Mouse (Mus musculus): ENCODE measurements at regions not wholly inside any gene's neighbourhood (a gene's known extent, or its start where the extent isn't known, plus 50 kb on each side); places are given as distances from the start of the nearest gene placed in this dataset.

DNA sequence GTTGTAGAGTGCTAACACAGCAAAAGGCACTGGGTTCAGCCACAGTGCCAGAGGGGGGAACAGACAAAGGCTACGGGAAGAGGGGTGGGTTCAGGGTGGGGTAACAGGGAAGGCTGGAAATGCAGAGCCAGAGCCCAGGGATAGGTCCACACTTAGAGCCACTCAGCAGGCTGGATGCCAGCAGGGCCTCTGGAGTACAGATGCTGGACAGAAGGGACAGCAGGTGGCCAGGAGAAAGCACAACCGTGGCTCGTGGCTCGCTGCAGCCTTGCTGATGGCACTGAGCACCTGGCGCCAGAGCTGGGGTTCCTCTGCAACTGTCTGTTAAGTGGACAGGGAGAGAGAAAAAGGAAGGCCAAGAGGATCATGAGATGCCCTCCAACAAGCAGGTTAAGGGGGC lies 174.2 kb downstream of the Mroh4 start:
- ATAC-seq (replicated peaks; ENCODE audit: poor library complexity, severe bottlenecking): no peak

DNA sequence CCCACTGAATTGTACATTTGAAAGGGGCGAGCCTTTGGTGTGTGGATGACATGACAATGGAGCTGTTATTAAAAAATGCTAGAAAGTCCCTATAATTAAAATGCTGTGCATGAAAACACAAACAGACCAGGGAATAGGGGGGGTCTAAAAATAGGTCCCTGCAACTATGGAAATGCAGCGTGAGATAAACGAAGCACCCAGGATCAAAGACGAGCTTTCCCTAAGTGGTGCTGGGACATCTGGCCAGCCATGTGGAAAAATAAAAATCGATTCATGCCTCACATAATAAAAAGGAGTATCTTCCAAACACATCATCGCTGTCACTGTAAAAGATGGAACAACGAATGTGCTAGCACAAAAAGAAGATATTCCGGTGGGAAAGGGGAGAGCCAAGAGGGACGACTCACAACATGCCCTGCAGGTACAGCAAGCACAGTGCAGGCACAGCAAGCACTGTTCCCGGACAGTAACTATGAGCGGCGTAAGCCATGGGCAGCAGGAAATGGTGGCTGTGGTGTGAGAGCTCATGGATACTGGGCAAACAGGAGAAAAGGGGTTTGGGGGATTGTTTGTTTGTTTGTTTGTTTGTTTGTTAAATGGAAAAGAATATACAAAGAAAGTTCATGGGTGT lies 176.7 kb downstream of the Mroh4 start:
- no peak for ATAC-seq (replicated peaks; ENCODE audit: poor library complexity, severe bottlenecking)

DNA sequence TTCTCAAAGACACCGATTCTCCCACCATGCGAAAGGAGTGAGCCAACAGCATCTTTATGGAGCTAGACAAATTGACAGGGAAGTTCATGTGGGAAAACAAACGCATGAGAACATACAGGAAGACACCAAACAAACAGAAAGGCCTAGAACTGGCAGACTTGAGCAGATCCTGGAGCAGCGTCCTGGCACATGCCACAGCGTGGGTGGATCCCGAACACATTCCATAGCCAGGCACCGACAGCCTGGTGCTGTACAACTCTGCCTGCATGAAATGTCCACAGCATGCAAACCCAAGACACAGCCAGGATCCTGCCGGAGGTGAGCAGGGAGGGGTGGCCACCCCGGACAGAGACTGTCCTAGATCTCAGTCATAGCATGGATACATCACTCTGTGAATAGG lies 177.2 kb downstream of the Mroh4 start:
- ATAC-seq (replicated peaks; ENCODE audit: poor library complexity, severe bottlenecking): no peak

DNA sequence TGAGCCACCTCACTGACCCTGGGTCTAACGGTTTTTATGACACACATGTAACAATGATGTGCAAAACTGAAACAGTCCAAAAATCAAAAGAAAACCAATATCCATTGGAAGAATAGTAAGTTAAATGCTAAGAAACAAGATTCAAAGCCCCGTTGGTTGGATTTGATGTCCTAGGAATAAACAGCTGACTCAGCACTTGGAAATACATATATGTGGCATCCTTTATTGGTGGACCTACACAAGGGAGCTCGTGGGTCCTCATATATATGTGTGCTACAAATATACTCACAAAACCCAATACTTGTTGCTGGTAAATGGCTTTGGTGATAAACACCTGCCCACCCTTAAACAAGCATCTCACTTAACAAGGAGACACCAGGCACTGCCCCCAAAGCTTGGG lies 178.2 kb downstream of the Mroh4 start:
- ATAC-seq (replicated peaks; ENCODE audit: poor library complexity, severe bottlenecking): no peak

- no peak for ATAC-seq (replicated peaks; ENCODE audit: poor library complexity, severe bottlenecking)
Measured at GRCm38 (mm10) chr15:74456675-74457040, 179.5 kb downstream of the Mroh4 start.

DNA sequence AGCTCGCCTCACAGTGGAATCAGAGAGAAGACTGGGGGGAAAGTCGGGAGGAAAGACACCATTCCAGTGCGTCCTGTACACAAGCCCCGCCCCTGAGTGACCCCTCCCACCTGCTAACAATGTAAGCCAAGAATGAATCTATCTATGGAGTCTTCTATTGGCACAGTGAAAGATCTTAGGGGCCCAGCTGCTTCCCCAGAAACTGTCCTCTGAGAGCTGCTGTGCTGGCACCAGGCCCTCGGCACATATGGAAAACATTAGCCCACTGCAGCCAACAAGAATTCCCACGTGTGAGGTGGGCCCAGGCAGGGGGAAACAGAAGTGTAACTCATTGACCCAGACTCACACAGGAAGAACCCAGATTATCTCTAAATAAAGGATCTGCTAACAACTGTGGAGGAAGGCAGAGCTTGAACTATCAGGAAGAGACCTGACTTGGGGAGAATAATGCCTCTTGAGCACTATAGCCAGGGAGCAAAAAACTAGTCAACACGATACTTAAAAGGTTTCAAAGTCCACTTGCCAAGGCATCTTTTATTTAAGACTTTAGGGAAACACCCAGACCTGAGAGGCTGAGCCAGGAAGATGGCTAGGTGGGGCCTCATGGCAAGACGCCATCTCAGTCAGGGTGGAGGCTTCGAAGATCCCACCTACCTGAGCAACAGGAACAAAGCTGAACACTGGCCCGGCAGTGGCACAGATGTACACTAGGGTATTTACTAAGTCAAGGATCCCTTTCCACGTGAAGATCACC lies 180.1 kb downstream of the Mroh4 start:
- ATAC-seq (replicated peaks; ENCODE audit: poor library complexity, severe bottlenecking): no peak

GRCm38 (mm10) chr15:74454543-74454942 lies 181.6 kb downstream of the Mroh4 start:
- no peak for ATAC-seq (replicated peaks; ENCODE audit: poor library complexity, severe bottlenecking)

DNA sequence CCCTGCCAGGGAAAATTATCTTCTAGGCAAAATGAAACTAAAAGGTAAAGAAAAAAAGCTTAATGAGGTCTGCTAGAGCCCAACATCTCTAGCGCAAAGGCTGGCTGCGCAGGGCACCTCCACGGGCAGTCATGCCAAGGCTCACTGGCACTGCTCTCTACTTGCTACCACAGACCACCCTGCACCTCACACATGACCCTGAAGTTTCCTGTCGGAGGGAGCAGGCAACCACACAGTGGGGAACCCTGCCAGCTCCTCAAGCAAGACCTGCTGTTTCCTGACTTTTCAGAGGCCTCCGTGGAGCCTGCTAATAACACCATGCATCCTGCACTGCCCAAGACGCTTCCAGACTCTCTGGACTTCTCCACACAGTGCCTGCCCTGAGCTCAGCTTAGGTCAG lies 182.3 kb downstream of the Mroh4 start:
- ATAC-seq (replicated peaks; ENCODE audit: poor library complexity, severe bottlenecking): no peak

DNA sequence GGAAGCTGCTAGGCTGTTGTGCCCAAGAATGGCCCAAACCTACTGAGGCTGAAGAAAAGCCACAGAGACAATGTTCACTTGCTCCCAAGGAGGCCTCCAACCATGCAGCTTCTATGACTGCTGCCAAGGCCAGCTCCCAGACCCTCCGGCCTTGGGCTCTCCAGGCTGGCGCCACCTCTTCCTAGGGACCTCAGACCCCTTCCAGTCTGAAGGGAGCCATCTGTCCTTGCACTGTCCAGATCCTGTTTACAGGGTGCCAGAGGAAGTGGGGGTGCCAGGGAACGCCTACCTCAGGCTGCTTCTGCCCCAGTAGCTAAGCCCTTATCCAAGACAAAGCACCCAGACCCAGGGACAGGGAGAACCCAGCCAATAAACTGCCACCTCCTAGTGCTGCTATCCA lies 183.7 kb downstream of the Mroh4 start:
- ATAC-seq (replicated peaks; ENCODE audit: poor library complexity, severe bottlenecking): no peak

- no peak for ATAC-seq (replicated peaks; ENCODE audit: poor library complexity, severe bottlenecking)
Measured at GRCm38 (mm10) chr15:74441889-74442288, 194.3 kb downstream of the Mroh4 start.

- ATAC-seq (replicated peaks; ENCODE audit: poor library complexity, severe bottlenecking): no peak
Measured at GRCm38 (mm10) chr15:74426989-74427388, 209.2 kb downstream of the Mroh4 start.

GRCm38 (mm10) chr15:74423001-74423400 lies 213.2 kb downstream of the Mroh4 start:
- ATAC-seq (replicated peaks; ENCODE audit: poor library complexity, severe bottlenecking): no peak

DNA sequence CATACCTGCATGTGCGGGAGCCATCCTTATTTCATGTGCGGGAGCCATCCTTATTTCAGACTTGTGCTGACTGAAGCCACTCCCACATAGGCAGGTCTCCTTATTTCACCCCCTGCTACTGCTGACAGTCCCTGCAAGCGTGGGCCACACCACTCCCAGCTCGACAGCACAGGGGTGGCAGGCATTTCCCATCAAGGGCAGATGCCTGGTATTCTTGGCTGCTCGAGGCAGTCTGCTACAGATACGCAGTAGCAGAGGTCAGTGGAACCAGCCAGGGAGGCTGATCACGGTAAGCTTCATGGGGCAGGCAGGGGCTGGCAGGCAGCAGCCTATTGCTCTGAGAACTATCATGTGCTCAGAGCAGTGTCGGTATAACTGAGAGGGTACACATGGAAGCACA lies 215.6 kb downstream of the Mroh4 start:
- no peak for ATAC-seq (replicated peaks; ENCODE audit: poor library complexity, severe bottlenecking)

DNA sequence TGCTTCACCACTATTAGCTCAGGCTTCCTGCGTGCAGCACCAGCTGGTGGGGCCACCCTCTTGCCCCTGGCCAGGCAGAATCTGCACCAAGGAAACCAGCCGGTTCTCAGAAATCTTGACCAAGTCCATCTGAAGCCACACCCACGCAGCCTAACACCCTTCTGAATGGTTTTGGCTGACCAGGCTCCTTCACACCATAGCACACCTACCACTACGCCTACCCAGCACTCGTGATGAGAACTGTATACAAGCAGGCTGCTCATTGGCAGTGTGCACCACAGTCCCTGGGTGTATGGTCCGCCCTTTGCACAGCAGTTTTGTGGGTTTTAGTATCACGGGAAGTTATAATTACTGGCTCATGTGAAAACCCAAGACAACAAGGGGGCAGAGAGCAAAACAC lies 217.5 kb downstream of the Mroh4 start:
- ATAC-seq (replicated peaks; ENCODE audit: poor library complexity, severe bottlenecking): no peak

GRCm38 (mm10) chr15:74413217-74413616 lies 222.9 kb downstream of the Mroh4 start:
- ATAC-seq (replicated peaks; ENCODE audit: poor library complexity, severe bottlenecking): no peak

DNA sequence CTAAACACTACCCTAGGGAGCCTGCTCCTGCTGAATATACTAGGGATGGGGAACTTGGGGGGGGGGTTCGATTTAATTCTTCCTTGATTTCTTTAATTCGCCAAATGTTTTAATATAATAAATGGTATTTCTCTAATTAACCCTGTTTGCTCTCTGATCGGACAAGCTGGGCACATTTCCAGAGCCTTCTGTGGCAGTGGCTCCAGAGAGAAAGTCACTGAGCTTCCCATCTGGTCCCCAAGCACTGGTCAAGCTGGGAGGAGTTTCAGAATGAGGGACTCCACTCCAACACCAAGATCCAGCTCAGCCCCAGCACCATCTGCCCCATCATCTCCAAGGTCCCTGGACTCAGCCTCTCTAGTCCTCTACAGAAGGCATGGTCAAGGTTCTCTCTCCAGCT lies 223.9 kb downstream of the Mroh4 start:
- no peak for ATAC-seq (replicated peaks; ENCODE audit: poor library complexity, severe bottlenecking)

- no peak for ATAC-seq (replicated peaks; ENCODE audit: poor library complexity, severe bottlenecking)
Measured at GRCm38 (mm10) chr15:74411097-74411496, 225.1 kb downstream of the Mroh4 start.

DNA sequence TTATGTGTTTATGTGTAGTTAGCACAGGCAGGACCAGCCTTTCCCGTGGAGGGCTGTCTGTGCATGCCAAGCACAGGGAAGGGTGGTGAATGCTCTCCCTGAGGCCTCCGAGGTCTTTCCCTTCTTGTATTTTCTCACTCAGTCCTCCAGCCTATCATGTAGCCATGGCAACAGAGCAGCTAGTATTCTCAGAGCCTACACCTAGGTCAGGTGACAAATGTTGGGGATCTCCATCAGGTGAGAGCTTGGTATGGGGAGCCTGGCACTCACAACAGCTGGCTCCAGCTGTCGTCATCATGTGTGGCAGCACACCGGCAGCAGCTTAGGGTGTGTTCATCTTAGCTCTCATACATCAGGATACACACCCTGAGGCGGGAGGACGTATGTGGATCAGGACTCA lies 231.3 kb downstream of the Mroh4 start:
- ATAC-seq (replicated peaks; ENCODE audit: poor library complexity, severe bottlenecking): no peak

DNA sequence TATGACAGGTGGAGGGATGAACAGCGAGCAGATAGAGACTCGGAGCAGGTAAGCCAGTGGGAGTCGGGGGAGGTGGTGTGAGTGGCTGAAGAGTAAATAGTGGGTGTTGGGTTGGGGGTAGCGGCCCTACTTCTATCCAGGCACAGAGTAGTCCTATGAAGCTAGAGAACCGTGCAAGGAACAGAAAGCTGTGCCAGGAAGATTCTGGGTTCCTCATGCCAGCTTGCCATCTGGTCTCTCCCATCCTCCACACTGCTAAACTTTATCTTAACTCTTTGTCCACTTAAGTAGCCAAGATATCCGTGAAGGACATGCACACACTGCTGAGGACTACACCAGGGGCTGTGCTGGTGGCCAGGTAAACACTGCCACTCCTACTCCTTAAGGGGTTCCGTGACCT lies 234.9 kb downstream of the Mroh4 start:
- ATAC-seq (replicated peaks; ENCODE audit: poor library complexity, severe bottlenecking): no peak

DNA sequence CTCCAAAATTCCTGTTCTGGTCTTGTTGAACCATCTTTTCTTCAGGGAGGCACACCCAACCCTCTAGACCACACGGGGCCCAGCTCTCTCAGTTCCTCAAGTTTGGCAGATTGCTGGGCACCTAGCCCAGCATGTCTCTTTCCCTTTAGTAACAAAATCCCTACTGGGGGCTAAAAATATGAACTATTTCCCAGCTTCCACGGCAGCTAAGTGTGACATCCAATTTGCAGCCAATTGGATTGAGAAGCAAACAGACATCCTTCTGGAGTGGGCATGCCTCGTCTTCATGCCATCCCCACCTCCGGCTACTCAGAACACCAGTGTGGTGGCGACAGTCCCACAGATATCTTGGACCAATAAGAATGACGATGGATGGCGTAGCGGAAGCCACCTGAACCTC lies 240.1 kb downstream of the Mroh4 start:
- no peak for ATAC-seq (replicated peaks; ENCODE audit: poor library complexity, severe bottlenecking)

DNA sequence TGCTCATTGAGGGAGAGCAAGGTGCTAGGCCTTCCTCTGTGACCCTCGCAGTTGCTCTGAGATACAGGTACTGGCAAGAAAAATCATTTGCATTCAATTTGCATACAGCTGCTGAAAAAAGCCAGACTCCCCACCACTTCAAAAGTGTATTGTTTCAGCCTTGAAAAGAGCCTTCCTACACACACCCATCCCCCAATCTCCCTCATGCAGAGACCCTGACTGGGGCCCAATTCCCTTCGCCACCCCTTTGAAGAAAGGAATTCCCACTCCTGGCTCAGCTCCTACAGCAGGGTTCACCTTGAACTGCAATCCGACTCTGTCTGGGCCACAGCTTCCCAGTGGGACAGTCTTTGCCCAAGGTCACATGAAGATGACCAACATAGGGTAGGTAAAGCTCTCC lies 248.6 kb downstream of the Mroh4 start:
- no peak for ATAC-seq (replicated peaks; ENCODE audit: poor library complexity, severe bottlenecking)

DNA sequence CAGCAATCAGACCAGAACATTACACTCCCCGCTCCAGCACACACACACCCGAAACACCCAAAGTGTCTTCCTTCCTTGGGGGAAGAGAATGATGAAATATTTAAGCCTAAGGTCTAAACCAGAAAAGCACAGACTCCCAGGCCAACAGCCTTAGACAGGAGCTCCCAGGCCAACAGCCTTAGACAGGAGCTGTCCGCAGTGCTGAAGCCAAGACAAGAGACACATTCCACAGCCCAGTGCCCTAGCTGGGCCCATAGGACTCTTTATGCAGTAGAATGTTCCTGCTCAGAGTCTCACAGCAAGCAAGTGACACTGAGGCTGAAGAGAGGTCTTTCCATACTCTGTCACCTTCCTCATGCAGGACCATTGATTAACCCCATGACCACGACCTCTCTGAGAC lies 253.6 kb downstream of the Mroh4 start:
- ATAC-seq (replicated peaks; ENCODE audit: poor library complexity, severe bottlenecking): no peak

Data from granulocyte monocyte progenitor cell, adult 5-6 weeks (primary cell).